Mouse (Mus musculus) heart, adult 2 months (tissue): Measurements from ENCODE around the gene Brsk2.

Source experiments
- CTCF ChIP-seq: fragments of 200-600 bp; IDR thresholded peaks from 2 replicates; pipeline ENCODE4 v1.8.1; 2022; ENCODE audit warnings: antibody characterized with exemption, mild to moderate bottlenecking, moderate library complexity
- POLR2A ChIP-seq: fragments of 200-500 bp; IDR thresholded peaks from 2 replicates; pipeline ENCODE4 v1.6.1; 2011; ENCODE audit warnings: mild to moderate bottlenecking, low read depth, low read length, control low read depth; ENCODE audit not compliant: insufficient read depth

DNA sequence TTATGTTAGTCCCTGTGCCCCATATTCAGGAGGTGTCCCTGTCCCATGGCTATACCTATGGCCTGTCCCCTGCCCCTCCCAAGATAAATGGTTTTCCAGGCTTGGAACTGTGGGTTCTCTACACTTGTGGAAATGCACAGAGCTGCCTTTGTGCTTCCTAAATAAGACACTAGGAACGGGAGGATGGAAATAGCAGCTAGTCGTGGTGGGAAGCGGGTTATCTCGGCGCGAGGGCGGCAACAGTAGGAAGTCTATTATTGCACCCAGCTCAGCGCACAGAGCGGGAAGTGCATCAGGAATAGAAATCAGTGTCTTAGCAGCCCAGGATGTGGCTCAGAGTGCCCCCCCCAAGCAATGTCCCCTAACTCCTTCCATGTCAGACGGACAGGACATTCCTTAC is 20.9 kb upstream of the Brsk2 start:
- no peak for TF ChIP-seq POLR2A
- TF ChIP-seq CTCF = no peak
